Mouse (Mus musculus): ENCODE data around the gene Ptpn13. TPM values are rescaled to one million over a fixed set of nuclear protein-coding genes. Genes with fewer than 3 reads are reported as not detected.

Gene Ptpn13
- polyA plus RNA-seq, 1 experiment = 6.6 TPM

DNA sequence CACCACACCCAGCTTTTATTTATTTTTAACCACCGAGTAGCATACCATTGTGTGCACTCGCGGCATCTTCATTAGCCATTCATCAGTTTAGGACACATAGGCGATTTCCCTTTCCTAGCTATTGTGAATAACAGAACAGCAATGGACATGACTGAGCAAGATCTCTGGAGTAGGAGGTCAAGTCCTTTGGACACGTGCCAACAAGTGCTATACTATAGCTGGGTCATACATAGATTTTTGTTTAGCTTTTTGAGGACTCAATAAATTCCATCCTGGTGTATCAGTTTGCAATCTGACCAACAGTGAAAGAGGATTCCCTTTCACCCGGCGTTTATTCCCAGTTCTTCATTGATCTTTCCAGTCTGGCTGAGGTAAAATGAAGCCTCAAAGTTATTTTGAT lies 41.0 kb upstream of the Ptpn13 start:
- Histone ChIP-seq H3K36me3 (ENCODE audit: control insufficient read depth, insufficient read depth, low read length) (no peaks in the 10 kb centered on the region), H3K4me3 (ENCODE audit: control insufficient read depth, low read depth, low read length) (no peak overlapping the region), H3K27ac (ENCODE audit: control insufficient read depth, insufficient read depth, low read depth, low read length) (no peak overlapping the region), H3K4me1 (ENCODE audit: control insufficient read depth, insufficient read depth, low read length) (no peaks in the 10 kb centered on the region), H3K27me3 (ENCODE audit: control insufficient read depth, insufficient read depth, low read length) (no peaks in the 10 kb centered on the region)
- no peak for TF ChIP-seq POLR2A (IDR thresholded peaks at IDR 0.05; ENCODE audit: control insufficient read depth, low read depth, low read length)
- TF ChIP-seq CTCF (IDR thresholded peaks at IDR 0.05; ENCODE audit: control insufficient read depth, insufficient read depth, insufficient replicate concordance, low read depth, low read length) = no peak

DNA sequence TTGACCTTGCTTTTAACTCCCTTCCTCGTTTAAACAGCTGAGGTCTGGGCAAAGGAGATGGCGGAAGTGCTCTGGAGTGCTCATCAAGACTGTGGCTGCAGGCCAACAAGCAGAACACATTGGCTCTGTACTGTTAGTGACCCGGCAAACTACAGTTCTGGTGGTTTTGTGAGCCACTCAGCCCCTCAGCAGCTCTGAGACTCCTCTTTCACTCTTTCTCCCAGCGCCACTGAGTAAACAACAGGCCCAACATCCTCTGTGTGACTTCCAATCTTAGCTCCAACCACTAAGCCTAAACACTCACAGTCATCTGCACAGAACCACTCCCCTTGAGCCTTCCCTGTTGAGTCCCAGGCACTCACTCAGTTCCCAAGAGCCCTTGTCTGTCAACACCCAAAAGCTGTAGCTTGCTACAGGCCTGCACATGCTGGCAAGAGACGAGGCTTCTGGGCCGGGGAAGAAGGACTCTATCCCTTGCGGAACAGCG lies 37.4 kb upstream of the Ptpn13 start:
- Histone ChIP-seq H3K4me3 (ENCODE audit: control insufficient read depth, low read depth, low read length) (no peak overlapping the region), H3K27me3 (ENCODE audit: control insufficient read depth, insufficient read depth, low read length) (no peaks in the 10 kb centered on the region), H3K36me3 (ENCODE audit: control insufficient read depth, insufficient read depth, low read length) (no peaks in the 10 kb centered on the region), H3K4me1 (ENCODE audit: control insufficient read depth, insufficient read depth, low read length) (no peaks in the 10 kb centered on the region), H3K27ac (ENCODE audit: control insufficient read depth, insufficient read depth, low read depth, low read length) (0 out of 2 replicates have a peak overlapping the region, but pooled peaks have one; percentile 0)
- TF ChIP-seq CTCF (IDR thresholded peaks at IDR 0.05; ENCODE audit: control insufficient read depth, insufficient read depth, insufficient replicate concordance, low read depth, low read length) (no peak), POLR2A (IDR thresholded peaks at IDR 0.05; ENCODE audit: control insufficient read depth, low read depth, low read length) (no peak)

DNA sequence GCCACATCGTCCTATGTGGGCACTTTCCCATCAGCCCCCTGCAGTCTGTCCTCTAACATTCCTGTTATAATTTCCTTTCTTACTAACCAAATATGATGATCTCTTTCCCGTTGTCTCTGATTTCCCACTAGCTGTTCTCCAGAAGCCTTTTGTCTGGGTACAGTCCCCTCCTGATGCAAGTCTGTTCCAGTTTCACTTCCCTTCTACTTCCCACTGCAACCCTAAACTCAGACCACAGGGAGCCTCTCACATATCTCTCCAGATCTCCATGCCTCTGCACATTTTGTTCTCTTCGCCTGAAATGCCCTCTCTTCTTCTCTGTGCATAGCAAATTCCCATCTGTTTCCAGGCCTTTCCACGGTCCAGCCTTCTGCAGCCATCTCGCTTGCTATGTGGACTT lies 35.6 kb upstream of the Ptpn13 start:
- Histone ChIP-seq H3K36me3 (ENCODE audit: control insufficient read depth, insufficient read depth, low read length) (no peaks in the 10 kb centered on the region), H3K27ac (ENCODE audit: control insufficient read depth, insufficient read depth, low read depth, low read length) (no peak overlapping the region; the same call in 1 of the 2 replicates), H3K27me3 (ENCODE audit: control insufficient read depth, insufficient read depth, low read length) (no peaks in the 10 kb centered on the region), H3K4me1 (ENCODE audit: control insufficient read depth, insufficient read depth, low read length) (no peaks in the 10 kb centered on the region), H3K4me3 (ENCODE audit: control insufficient read depth, low read depth, low read length) (no peak overlapping the region)
- TF ChIP-seq POLR2A (IDR thresholded peaks at IDR 0.05; ENCODE audit: control insufficient read depth, low read depth, low read length) = no peak

GRCm38 (mm10) chr5:103393220-103393619 lies 31.8 kb upstream of the Ptpn13 start:
- Histone ChIP-seq H3K27me3 (ENCODE audit: control insufficient read depth, insufficient read depth, low read length) (no peaks in the 10 kb centered on the region), H3K4me3 (ENCODE audit: control insufficient read depth, low read depth, low read length) (no peak overlapping the region)
- TF ChIP-seq POLR2A (IDR thresholded peaks at IDR 0.05; ENCODE audit: control insufficient read depth, low read depth, low read length) = no peak
- TF ChIP-seq CTCF (IDR thresholded peaks at IDR 0.05; ENCODE audit: control insufficient read depth, insufficient read depth, insufficient replicate concordance, low read depth, low read length) = no peak

GRCm38 (mm10) chr5:103393752-103394151 lies 31.2 kb upstream of the Ptpn13 start:
- Histone ChIP-seq H3K27me3 (ENCODE audit: control insufficient read depth, insufficient read depth, low read length) (no peaks in the 10 kb centered on the region), H3K4me3 (ENCODE audit: control insufficient read depth, low read depth, low read length) (no peak overlapping the region), H3K27ac (ENCODE audit: control insufficient read depth, insufficient read depth, low read depth, low read length) (peak overlapping the region; percentile 36; the same call in 1 of the 2 replicates), H3K36me3 (ENCODE audit: control insufficient read depth, insufficient read depth, low read length) (no peaks in the 10 kb centered on the region), H3K4me1 (ENCODE audit: control insufficient read depth, insufficient read depth, low read length) (no peaks in the 10 kb centered on the region)
- no peak for TF ChIP-seq CTCF (IDR thresholded peaks at IDR 0.05; ENCODE audit: control insufficient read depth, insufficient read depth, insufficient replicate concordance, low read depth, low read length)
- no peak for TF ChIP-seq POLR2A (IDR thresholded peaks at IDR 0.05; ENCODE audit: control insufficient read depth, low read depth, low read length)

More at GRCm38 (mm10) chr5:103393220-103393619, 31.8 kb upstream of the Ptpn13 start:
- H3K36me3 ChIP-seq (ENCODE audit: control insufficient read depth, insufficient read depth, low read length) = no peaks in the 10 kb centered on the region
- H3K4me1 ChIP-seq (ENCODE audit: control insufficient read depth, insufficient read depth, low read length) = no peaks in the 10 kb centered on the region
- no peak overlapping the region for H3K27ac ChIP-seq (ENCODE audit: control insufficient read depth, insufficient read depth, low read depth, low read length)

DNA sequence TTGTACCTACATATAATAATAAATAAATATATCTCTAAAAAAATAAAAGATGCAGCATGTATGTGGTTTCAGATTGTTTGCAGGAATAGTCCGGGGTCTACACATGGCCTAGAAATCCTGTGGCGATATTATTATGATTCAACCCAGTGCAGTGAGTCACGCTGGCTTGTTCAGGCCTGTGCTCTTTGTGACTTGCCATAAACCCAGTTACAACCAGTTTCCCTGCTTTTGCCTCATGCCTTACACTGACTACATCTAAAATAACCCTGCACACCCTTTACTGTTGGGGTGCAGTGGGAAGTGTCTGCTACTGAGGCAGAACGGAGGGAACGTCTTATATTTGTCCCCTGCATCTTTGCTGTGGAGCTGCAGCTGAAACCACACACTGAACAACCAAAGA lies 29.3 kb upstream of the Ptpn13 start:
- no peaks in the 10 kb centered on the region for H3K27me3 ChIP-seq (ENCODE audit: control insufficient read depth, insufficient read depth, low read length)
- H3K27ac ChIP-seq (ENCODE audit: control insufficient read depth, insufficient read depth, low read depth, low read length) = no peak overlapping the region
- no peaks in the 10 kb centered on the region for H3K4me1 ChIP-seq (ENCODE audit: control insufficient read depth, insufficient read depth, low read length)
- no peak for TF ChIP-seq CTCF (IDR thresholded peaks at IDR 0.05; ENCODE audit: control insufficient read depth, insufficient read depth, insufficient replicate concordance, low read depth, low read length)
- no peak for TF ChIP-seq POLR2A (IDR thresholded peaks at IDR 0.05; ENCODE audit: control insufficient read depth, low read depth, low read length)
- H3K4me3 ChIP-seq (ENCODE audit: control insufficient read depth, low read depth, low read length) = no peak overlapping the region
- no peaks in the 10 kb centered on the region for H3K36me3 ChIP-seq (ENCODE audit: control insufficient read depth, insufficient read depth, low read length)

GRCm38 (mm10) chr5:103397429-103397828 lies 27.6 kb upstream of the Ptpn13 start:
- Histone ChIP-seq H3K36me3 (ENCODE audit: control insufficient read depth, insufficient read depth, low read length) (no peaks in the 10 kb centered on the region), H3K4me3 (ENCODE audit: control insufficient read depth, low read depth, low read length) (no peak overlapping the region), H3K27ac (ENCODE audit: control insufficient read depth, insufficient read depth, low read depth, low read length) (no peak overlapping the region), H3K4me1 (ENCODE audit: control insufficient read depth, insufficient read depth, low read length) (no peaks in the 10 kb centered on the region), H3K27me3 (ENCODE audit: control insufficient read depth, insufficient read depth, low read length) (no peaks in the 10 kb centered on the region)
- TF ChIP-seq CTCF (IDR thresholded peaks at IDR 0.05; ENCODE audit: control insufficient read depth, insufficient read depth, insufficient replicate concordance, low read depth, low read length) (no peak), POLR2A (IDR thresholded peaks at IDR 0.05; ENCODE audit: control insufficient read depth, low read depth, low read length) (no peak)
